Mouse (Mus musculus): Measurements from ENCODE around the gene Vmo1.
"Not testable (repeated sequence)": the region's sequence is repeated elsewhere in the genome, so short reads cannot be mapped to it uniquely, and the experiment has no call there.

Gene Vmo1

GRCm38 (mm10) chr11:70523306-70523989 is 9.0 kb upstream of the Vmo1 start:
- ATAC-seq (ENCODE audit: insufficient number of reproducible peaks, low FRiP score, low TSS enrichment), result not testable (repeated sequence)

GRCm38 (mm10) chr11:70520178-70520769 is 5.9 kb upstream of the Vmo1 start:
- no peak for ATAC-seq (ENCODE audit: insufficient number of reproducible peaks, low FRiP score, low TSS enrichment)

GRCm38 (mm10) chr11:70518923-70519322 is 4.5 kb upstream of the Vmo1 start, which contains the start of gene Gltpd2:
Gene Gltpd2, plus strand, starts transcription at chr11:70519196.
- ATAC-seq (ENCODE audit: insufficient number of reproducible peaks, low FRiP score, low TSS enrichment), result no peak

- no peak for ATAC-seq (ENCODE audit: insufficient number of reproducible peaks, low FRiP score, low TSS enrichment)
Measured at GRCm38 (mm10) chr11:70518436-70518835, 4.0 kb upstream of the Vmo1 start.

- ATAC-seq (ENCODE audit: insufficient number of reproducible peaks, low FRiP score, low TSS enrichment), result no peak
Measured at GRCm38 (mm10) chr11:70516352-70516751, 1.9 kb upstream of the Vmo1 start.

- no peak for ATAC-seq (ENCODE audit: insufficient number of reproducible peaks, low FRiP score, low TSS enrichment)
Measured at GRCm38 (mm10) chr11:70513520-70513919, 896 bp downstream of the Vmo1 start.

- ATAC-seq (ENCODE audit: insufficient number of reproducible peaks, low FRiP score, low TSS enrichment), result no peak
Measured at GRCm38 (mm10) chr11:70512709-70513342, 1.6 kb downstream of the Vmo1 start.

- no peak for ATAC-seq (ENCODE audit: insufficient number of reproducible peaks, low FRiP score, low TSS enrichment)
Measured at GRCm38 (mm10) chr11:70511825-70512224, 2.6 kb downstream of the Vmo1 start.

- ATAC-seq (ENCODE audit: insufficient number of reproducible peaks, low FRiP score, low TSS enrichment), result no peak
Measured at GRCm38 (mm10) chr11:70511242-70511641, 3.2 kb downstream of the Vmo1 start.

GRCm38 (mm10) chr11:70509753-70510564 is 4.5 kb downstream of the Vmo1 start:
- peak; percentile 61; the same call in 1 of the 2 replicates for ATAC-seq (ENCODE audit: insufficient number of reproducible peaks, low FRiP score, low TSS enrichment)

- no peak for ATAC-seq (ENCODE audit: insufficient number of reproducible peaks, low FRiP score, low TSS enrichment)
Measured at GRCm38 (mm10) chr11:70506962-70507515, 7.4 kb downstream of the Vmo1 start.

GRCm38 (mm10) chr11:70506385-70506784 is 8.0 kb downstream of the Vmo1 start:
- ATAC-seq (ENCODE audit: insufficient number of reproducible peaks, low FRiP score, low TSS enrichment), result no peak

GRCm38 (mm10) chr11:70504970-70505369 is 9.4 kb downstream of the Vmo1 start, which contains the start of gene Tm4sf5:
Gene Tm4sf5, plus strand, starts transcription at chr11:70505244.
- ATAC-seq (ENCODE audit: insufficient number of reproducible peaks, low FRiP score, low TSS enrichment), result no peak

GRCm38 (mm10) chr11:70502018-70502417 is 12.4 kb downstream of the Vmo1 start:
- ATAC-seq (ENCODE audit: insufficient number of reproducible peaks, low FRiP score, low TSS enrichment), result no peak

GRCm38 (mm10) chr11:70500476-70500812 is 14.0 kb downstream of the Vmo1 start:
- no peak for ATAC-seq (ENCODE audit: insufficient number of reproducible peaks, low FRiP score, low TSS enrichment)

- ATAC-seq (ENCODE audit: insufficient number of reproducible peaks, low FRiP score, low TSS enrichment), result no peak
Measured at GRCm38 (mm10) chr11:70499566-70500475, 14.6 kb downstream of the Vmo1 start.

- ATAC-seq (ENCODE audit: insufficient number of reproducible peaks, low FRiP score, low TSS enrichment), result no peak
Measured at GRCm38 (mm10) chr11:70489684-70490083, 24.7 kb downstream of the Vmo1 start.

GRCm38 (mm10) chr11:70489138-70489537 is 25.3 kb downstream of the Vmo1 start:
- no peak for ATAC-seq (ENCODE audit: insufficient number of reproducible peaks, low FRiP score, low TSS enrichment)

GRCm38 (mm10) chr11:70487816-70488215 is 26.6 kb downstream of the Vmo1 start:
- ATAC-seq (ENCODE audit: insufficient number of reproducible peaks, low FRiP score, low TSS enrichment), result no peak
